Mouse (Mus musculus) B cell, adult (primary cell): Measurements from ENCODE around the gene Gm3642. TPM values are rescaled to one million over a fixed set of nuclear protein-coding genes. Genes with fewer than 3 reads are reported as not detected.

Experiments
- total RNA-seq: library from RNA; stranded (reverse); gene quantifications from 4 replicates; pipeline ENCODE4 v1.2.4, GENCODE M21; 2023; ENCODE audit not compliant: inconsistent age

Gm3642 gene
- not detected in 4 replicates for total RNA-seq

GRCm38 (mm10) chr14:6840211-6840610 lies at the start of gene Gm3642:
Gm3642 (minus strand) TSS chr14:6840311.

GRCm38 (mm10) chr14:6889521-6890012 lies 49.5 kb upstream of the Gm3642 start, which contains the start of gene Gm3667:
Gm3667 (minus strand) TSS chr14:6889962.

Other genes starting within 250 kb of the Gm3642 start
- not detected in 4 replicates for gene Gm3629, start 249.7 kb downstream of the Gm3642 start, total RNA-seq
- gene Gm3460, start 217.9 kb downstream of the Gm3642 start, total RNA-seq = not detected in 4 replicates
- not detected in 4 replicates for gene Gm10251, start 156.1 kb downstream of the Gm3642 start, total RNA-seq
- not detected in 4 replicates for gene Gm8050, start 120.1 kb downstream of the Gm3642 start, total RNA-seq
- 0.45 to 1.3 TPM (median 0.73 TPM) in 4 replicates for gene Gm3636, start 98.0 kb downstream of the Gm3642 start, total RNA-seq
- gene Gm8362, start 65.9 kb downstream of the Gm3642 start, total RNA-seq = not detected in 4 replicates
- not detected in 4 replicates for gene Gm3667, start 49.7 kb upstream of the Gm3642 start, total RNA-seq
- gene Gm6356, start 133.5 kb upstream of the Gm3642 start, total RNA-seq = not detected in 4 replicates
- not detected in 4 replicates for gene Gm10406, start 187.1 kb upstream of the Gm3642 start, total RNA-seq
- not detected in 4 replicates for gene Gm3685, start 204.7 kb upstream of the Gm3642 start, total RNA-seq